Mouse (Mus musculus): ENCODE data around the gene Ttll13.
A peak's percentile ranks its signal among the peaks of the same experiment; 100 is the strongest.

Ttll13 gene

GRCm38 (mm10) chr7:80214459-80214858 lies 31.7 kb upstream of the Ttll13 start:
- DNase-seq, result no peak

- DNase-seq, result peak; percentile 73 to 88
Measured at GRCm38 (mm10) chr7:80215398-80215797, 30.8 kb upstream of the Ttll13 start.

GRCm38 (mm10) chr7:80216566-80216965 lies 29.6 kb upstream of the Ttll13 start:
- DNase-seq, result peak; percentile 59 to 78

GRCm38 (mm10) chr7:80218666-80219065 lies 27.5 kb upstream of the Ttll13 start:
- no peak for DNase-seq

GRCm38 (mm10) chr7:80220237-80220797 lies 25.9 kb upstream of the Ttll13 start:
- no peak for DNase-seq

- no peak for DNase-seq
Measured at GRCm38 (mm10) chr7:80221179-80221750, 24.9 kb upstream of the Ttll13 start.

GRCm38 (mm10) chr7:80227065-80227464 lies 19.1 kb upstream of the Ttll13 start:
- DNase-seq, result no peak

GRCm38 (mm10) chr7:80230196-80230595 lies 16.0 kb upstream of the Ttll13 start:
- peak; percentile 27 to 67 for DNase-seq

GRCm38 (mm10) chr7:80231971-80232488 lies 14.1 kb upstream of the Ttll13 start:
- DNase-seq, result peak; percentile 75 to 89

GRCm38 (mm10) chr7:80232489-80233029 lies 13.6 kb upstream of the Ttll13 start, which contains the start of the genes Cib1 and Gdpgp1:
Gene Cib1 (minus strand): TSS chr7:80232813.
Gene Gdpgp1 (plus strand): TSS chr7:80232865.
- peak; percentile 95 to 99 for DNase-seq

- no peak for DNase-seq
Measured at GRCm38 (mm10) chr7:80233799-80234198, 12.4 kb upstream of the Ttll13 start.

GRCm38 (mm10) chr7:80238542-80238941 lies 7.6 kb upstream of the Ttll13 start:
- DNase-seq, result no peak

- no peak for DNase-seq
Measured at GRCm38 (mm10) chr7:80241661-80242060, 4.5 kb upstream of the Ttll13 start.

- DNase-seq, result no peak
Measured at GRCm38 (mm10) chr7:80244851-80245250, 1.3 kb upstream of the Ttll13 start.

- no peak for DNase-seq
Measured at GRCm38 (mm10) chr7:80246859-80247258, 683 bp downstream of the Ttll13 start.

GRCm38 (mm10) chr7:80252437-80252836 lies 6.3 kb downstream of the Ttll13 start:
- no peak for DNase-seq

GRCm38 (mm10) chr7:80252886-80253285 lies 6.7 kb downstream of the Ttll13 start:
- DNase-seq, result no peak

GRCm38 (mm10) chr7:80255981-80256380 lies 9.8 kb downstream of the Ttll13 start:
- no peak for DNase-seq

GRCm38 (mm10) chr7:80257706-80258105 lies 11.5 kb downstream of the Ttll13 start:
- no peak for DNase-seq

- DNase-seq, result peak; percentile 93 to 94
Measured at GRCm38 (mm10) chr7:80260625-80261371, 14.6 kb downstream of the Ttll13 start, which contains the start of gene Ngrn. Gene Ngrn (plus strand): TSS chr7:80261215.

GRCm38 (mm10) chr7:80261372-80261990 lies 15.3 kb downstream of the Ttll13 start:
- no peak for DNase-seq

GRCm38 (mm10) chr7:80264606-80265005 lies 18.4 kb downstream of the Ttll13 start:
- no peak for DNase-seq

GRCm38 (mm10) chr7:80267764-80268163 lies 21.6 kb downstream of the Ttll13 start:
- peak in 1 of 2 experiments; percentile 3 for DNase-seq

All from kidney, postnatal 25 days (tissue).